ENCODE assay signal across 18 mouse cellular contexts in genomic region chr1:134242286-134242685, GRCm38 (mm10). TPM values are rescaled to one million over a fixed set of nuclear protein-coding genes. Genes with fewer than 3 reads are reported as not detected.
"Had no signal": no experiment of that assay in that cellular context is flagged by ENCODE, and none has a peak within 500 bp of the region (broad histone marks: within the 10 kb centered on the region; RNA-seq: fewer than 3 reads in every experiment).

No protein-coding gene starts in this region.

- H3K9me3 ChIP-seq: limb, embryonic 13.5 days; lung, embryonic 15.5 days; midbrain, embryonic 15.5 days; neural tube, embryonic 13.5 days; stomach, embryonic 15.5 days had no signal

- H3K4me2 ChIP-seq: limb, embryonic 13.5 days; lung, embryonic 15.5 days; midbrain, embryonic 15.5 days; neural tube, embryonic 13.5 days; stomach, embryonic 15.5 days had no signal

- H3K4me3 ChIP-seq: limb, embryonic 13.5 days; lung, embryonic 15.5 days; midbrain, embryonic 15.5 days; neural tube, embryonic 13.5 days; stomach, embryonic 15.5 days had no signal

- DNase-seq: kidney, adult 18-20 months; kidney, postnatal 14 days; layer of hippocampus, postnatal 36 days; left cerebral cortex, postnatal 4 days; lung, postnatal 36 days; right cerebral cortex, postnatal 14 days; thymus, adult 2 months; thymus, postnatal 25 days had no signal

- ATAC-seq: midbrain, embryonic 15.5 days had no signal

- H3K36me3 ChIP-seq: limb, embryonic 13.5 days; lung, embryonic 15.5 days; midbrain, embryonic 15.5 days; neural tube, embryonic 13.5 days; stomach, embryonic 15.5 days had no signal

- H3K27ac ChIP-seq: limb, embryonic 13.5 days; liver, embryonic 14.5 days; lung, embryonic 15.5 days; midbrain, embryonic 15.5 days; neural tube, embryonic 13.5 days; stomach, embryonic 15.5 days had no signal

- H3K27me3 ChIP-seq: stomach, embryonic 15.5 days had no signal

- H3K9ac ChIP-seq: limb, embryonic 13.5 days; liver, embryonic 14.5 days; lung, embryonic 15.5 days; midbrain, embryonic 15.5 days; neural tube, embryonic 13.5 days; stomach, embryonic 15.5 days had no signal

RNA-seq across cellular contexts. Expression of gene Myog, which starts 47.5 kb away (rescaled TPM):
- polyA plus RNA-seq: intestine, embryonic 14.5 days; large intestine, adult 2 months; spleen, adult 2 months; urinary bladder, adult 2 months had no signal

RNA-seq across cellular contexts. Expression of gene Mybph, which starts 49.0 kb away (rescaled TPM):
- polyA plus RNA-seq: intestine, embryonic 14.5 days; spleen, adult 2 months; urinary bladder, adult 2 months had no signal
